Mouse (Mus musculus): ENCODE data around the gene Egflam.

Egflam gene

DNA sequence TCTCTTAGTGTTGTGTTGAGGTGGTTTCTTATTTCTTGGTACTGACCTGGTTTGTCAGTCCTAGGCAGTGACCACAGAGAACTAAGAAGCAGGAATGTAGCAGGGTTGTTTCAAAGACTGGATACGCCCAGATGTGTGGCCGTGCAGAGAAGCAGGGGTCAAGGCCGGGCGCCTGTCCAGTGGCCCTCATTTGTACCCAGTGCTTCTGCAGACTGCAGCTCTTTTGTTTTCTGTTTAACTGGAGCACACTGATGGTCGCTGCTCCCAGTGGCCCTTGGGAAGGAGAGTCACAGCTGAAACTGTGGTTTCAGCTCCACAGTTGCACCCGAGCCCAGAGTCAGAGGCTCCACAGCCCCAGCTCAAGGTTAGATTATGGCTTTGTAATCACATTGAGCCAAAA, 217.6 kb downstream of the Egflam start:
- in situ Hi-C loops (cut with MboI, MseI): no loop called here

DNA sequence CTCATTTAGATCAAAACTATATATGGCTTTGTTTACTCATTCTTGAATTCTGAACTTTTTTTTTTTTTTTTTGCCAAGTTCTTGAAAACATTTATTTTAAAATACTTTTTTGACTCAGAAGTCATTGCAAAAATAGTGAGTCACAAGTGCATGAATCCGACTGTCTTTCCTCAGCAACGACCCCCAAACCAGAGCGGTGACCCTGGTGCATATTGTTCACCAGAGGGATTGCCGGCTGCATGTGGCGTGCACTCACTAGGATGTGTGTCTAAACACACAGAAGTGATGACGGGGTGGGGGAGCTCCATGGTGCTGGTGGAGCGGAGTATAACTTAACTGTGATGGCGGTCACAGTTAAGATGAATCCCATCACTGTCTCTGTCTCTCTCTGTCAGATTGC, 224.4 kb downstream of the Egflam start:
- in situ Hi-C loops (cut with MboI, MseI): no loop called here

DNA sequence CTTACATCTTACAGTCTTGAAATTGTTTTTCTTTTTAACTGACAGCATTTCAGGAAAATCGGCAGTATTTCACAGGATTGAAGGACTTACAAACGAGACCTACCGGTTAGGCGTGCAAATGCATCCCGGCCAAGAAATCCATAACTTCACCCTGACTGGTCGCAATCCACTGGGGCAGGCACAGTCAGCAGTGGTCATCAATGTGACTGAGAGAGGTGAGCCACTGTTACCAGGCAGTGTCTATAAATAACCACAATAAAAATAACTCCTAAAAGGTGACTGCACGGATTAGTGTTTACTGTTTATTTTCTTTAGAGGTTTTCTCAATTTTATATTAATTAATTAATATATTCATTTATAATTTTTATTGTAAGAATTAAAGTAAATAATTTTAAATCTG, 224.8 kb downstream of the Egflam start:
- in situ Hi-C loops (cut with MboI, MseI): no loop called here

DNA sequence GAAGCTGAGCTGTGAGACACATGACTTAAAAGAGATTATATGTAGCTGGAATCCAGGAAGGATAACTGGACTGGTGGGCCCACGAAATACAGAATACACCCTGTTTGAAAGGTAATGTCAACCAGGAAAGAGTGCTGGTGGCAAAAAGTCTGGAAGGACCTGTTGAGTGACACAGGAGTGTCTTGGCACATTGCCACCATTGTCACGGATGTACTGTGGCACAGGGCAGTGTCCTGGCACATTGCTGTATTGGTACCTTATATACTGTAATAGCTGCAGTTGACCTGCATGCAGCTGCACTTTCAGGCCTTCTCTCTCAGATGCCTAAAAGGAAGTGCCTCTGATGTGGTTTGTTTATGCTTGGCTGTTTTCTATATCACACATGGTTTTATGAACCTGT, 225.3 kb downstream of the Egflam start:
- in situ Hi-C loops (cut with MboI, MseI): no loop called here

DNA sequence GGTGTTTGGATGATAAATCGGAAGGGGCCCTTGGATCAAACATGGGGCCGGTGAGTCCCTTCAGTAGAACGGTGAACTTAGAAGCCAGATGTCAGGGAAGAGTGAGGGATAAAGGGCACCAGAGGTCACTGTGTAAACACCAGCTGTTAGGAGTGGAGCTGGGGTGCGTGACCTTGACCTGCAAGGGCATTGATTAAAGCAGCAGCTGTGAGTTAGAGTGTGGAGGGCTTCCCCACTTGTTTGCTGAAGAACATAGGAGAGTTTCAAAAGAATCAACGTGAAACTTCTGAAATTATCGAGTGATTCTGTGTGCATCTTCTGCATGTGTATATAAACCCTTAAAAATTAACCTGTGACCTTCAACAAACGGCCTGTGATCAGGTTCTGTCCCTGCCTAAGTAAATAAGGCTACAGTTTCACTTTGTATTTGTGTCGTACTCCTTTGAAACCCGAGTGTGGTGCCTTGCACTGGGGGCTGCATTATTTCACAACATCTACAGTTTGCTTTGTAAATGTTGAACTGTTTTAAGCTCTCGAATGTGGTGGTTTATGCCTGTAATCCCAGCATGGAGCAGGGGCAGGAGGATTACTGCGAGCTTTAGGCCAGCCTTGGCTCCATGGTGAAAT, 230.2 kb downstream of the Egflam start:
- in situ Hi-C loops (cut with MboI, MseI): loop anchor here (10.0 kb wide), 2 partner anchors 397 to 627 kb away; no protein-coding TSS in a partner anchor

DNA sequence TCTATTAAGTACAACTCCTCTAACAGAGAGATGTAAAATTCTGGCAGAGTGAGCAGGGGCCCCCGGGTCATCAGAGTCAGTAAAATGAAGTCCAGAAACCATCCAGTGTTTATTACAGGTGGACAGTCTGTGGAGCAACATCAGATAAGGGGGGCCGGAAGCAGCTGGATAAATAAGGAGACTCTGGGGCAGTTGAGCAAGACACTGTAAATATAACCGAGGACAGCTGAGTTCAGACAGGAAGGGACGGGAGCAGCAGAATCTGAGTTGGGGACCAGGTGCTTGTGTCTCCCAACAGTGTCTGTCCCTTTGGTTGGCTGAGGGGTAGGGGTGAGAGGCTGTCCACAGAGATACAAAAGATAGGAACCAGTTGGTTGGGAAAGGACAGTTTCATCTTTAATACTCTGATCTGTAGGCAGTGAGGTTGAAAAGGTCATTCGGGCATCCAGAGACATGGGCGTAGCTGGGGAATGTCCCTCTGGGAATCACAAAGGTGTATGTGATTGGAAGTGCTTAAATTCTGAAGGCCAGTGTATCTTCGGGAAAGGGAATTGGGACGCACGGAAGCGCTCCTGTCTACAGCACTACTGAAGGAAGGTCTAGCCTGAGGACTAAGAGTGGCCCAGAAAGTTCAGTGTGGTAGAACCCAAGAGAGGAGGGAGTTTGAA, 230.8 kb downstream of the Egflam start:
- in situ Hi-C loops (cut with MboI, MseI): loop anchor here (10.0 kb wide), 2 partner anchors 397 to 627 kb away; no protein-coding TSS in a partner anchor

DNA sequence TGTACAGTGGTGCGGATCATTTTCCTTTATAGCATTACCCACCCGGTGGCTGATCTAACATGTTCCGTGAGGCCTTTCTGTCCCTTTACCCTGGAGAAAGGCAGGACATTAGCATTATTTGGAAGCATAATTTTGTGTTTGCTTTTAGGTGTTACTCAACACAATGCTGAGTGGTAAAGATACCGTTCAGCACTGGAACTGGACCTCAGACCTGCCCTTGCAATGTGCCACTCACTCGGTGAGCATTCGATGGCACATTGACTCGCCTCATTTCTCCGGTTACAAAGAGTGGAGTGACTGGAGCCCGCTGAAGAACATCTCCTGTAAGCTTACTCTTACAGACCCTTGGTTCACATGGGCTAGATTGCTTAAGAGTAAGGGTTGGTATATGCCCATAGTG, 231.5 kb downstream of the Egflam start:
- in situ Hi-C loops (cut with MboI, MseI): loop anchor here (10.0 kb wide), 2 partner anchors 398 to 628 kb away; no protein-coding TSS in a partner anchor

DNA sequence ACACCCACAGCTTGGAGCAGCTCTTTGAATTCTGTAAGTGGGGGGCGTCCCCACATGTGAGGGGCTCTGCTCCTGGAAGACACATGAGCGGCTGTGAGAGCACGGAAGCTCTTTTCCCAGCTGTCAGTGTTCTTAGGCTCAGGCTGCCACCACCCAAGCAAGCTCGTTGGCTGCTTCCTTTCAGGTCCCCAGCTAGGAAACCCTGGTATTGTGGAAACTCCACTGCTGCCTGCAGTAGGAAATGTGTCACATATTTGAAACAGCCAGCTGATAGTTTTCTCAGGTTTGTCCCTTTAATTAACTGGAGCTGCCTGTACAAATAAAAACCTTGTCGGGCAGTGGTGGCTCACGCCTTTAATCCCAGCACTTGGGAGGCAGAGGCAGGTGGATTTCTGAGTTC, 234.3 kb downstream of the Egflam start:
- in situ Hi-C loops (cut with MboI, MseI): loop anchor here (10.0 kb wide), 2 partner anchors 401 to 631 kb away; no protein-coding TSS in a partner anchor

DNA sequence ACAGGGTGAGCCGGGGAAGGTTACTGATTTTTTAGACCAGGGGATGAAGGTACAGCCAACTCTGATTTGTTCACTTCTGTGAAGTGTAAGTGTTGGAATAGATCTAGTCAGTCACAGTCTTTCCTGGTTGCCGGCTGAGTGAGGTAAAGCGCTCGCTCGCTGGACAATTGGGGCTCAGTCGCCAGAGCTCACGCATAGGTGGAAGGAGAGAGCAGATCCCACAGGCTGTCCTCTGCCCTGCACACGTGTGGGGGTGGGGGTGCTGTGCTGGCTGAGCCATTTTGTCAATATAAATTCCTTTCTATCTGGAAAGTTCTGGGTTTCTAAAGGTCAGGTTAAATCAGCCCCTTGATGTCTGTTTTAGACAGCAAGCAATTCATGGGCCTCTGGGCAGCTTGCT, 237.9 kb downstream of the Egflam start:
- in situ Hi-C loops (cut with MboI, MseI): loop anchor here (10.0 kb wide), 2 partner anchors 404 to 634 kb away; no protein-coding TSS in a partner anchor

DNA sequence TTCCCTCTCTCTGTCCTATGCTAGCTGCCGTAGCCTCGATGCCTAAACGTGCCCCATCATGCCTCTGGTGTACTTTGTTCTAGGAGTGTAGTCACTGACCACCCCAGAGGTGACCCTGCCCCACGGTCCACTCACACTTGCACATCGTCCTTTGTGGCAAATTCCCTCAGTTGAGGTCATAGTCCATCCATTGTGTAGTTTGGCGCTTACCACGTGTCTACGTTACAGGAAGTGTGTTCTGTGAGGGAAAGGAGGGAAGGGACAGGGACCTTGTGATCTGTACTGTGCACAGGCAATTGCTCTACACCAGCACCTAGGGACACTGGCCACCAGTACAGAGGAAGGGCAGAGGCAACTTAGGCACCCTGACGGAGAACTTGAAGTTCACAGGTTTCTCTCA, 238.3 kb downstream of the Egflam start:
- in situ Hi-C loops (cut with MboI, MseI): loop anchor here (10.0 kb wide), 2 partner anchors 405 to 635 kb away; no protein-coding TSS in a partner anchor

DNA sequence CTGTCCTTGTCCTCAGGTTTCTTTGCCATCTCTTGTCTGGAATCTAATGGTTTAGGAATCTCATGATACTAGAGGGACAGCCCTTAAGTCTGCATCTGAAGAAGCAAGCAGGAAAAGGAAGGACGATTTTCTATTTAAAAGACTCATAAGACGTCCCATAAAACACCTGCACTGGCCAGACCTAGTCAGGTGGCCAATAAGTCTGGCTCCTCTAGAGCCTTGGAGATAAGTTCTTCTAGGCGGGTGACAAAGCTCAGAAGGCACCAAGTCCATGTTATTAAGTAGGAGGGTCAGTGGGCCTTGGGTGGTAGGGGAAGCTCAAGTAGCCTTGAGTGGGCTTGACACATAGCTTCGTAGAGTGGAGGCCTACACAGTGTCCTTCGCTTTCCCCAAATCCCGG, 240.5 kb downstream of the Egflam start:
- in situ Hi-C loops (cut with MboI, MseI): no loop called here
